In the genomic region with DNA sequence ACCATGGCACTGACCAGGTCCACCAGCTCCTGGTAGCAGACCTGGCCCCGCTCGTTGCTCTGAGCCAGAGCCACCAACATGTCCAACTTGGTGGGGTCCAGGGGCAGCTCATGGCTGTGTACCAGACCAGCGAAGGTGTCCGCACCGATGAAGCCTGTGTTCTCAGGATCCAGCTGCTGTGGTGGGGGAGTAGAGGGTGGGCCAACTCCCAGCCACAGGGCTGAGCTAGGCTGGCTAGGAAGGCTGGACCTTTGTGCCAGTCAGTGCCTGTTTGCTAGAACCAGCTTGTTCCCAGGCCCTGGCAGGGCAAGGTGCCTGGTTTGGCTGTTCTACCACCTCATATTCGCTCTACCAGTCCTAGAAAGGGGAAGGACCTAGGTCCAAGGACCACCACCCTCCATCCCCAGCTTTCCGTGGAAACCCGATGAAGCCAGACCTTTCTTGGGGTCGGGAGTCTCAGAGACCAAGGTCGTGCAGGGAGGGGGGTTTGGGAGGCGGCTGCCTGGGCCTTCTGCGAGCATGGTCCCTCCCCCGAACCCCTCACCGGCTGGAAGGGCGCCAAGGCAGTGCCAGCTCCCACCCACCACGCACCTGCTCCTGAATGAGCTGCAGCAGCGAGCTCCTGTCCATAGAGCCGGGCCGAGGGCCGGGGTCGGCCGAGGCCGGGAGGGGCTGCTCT, we compare ENCODE assay signal across 8 mouse cellular contexts. TPM values are rescaled to one million over a fixed set of nuclear protein-coding genes. Genes with fewer than 3 reads are reported as not detected.
DNase-seq lines count a peak whose midpoint lies in the region; ATAC-seq and TF ChIP-seq lines count a peak whose summit lies in the region.

No protein-coding gene starts in this region.

- peaks cover 56% of the 10 kb centered on the region for H3K36me3 ChIP-seq in kidney, embryonic 15.5 days
- H3K36me3 ChIP-seq in midbrain, embryonic 16.5 days (ENCODE audit: control insufficient read depth, insufficient read depth, low read length), result peaks cover 30% of the 10 kb centered on the region

- DNase-seq in cerebellum, adult 2 months, result peak in 1 of 2 experiments; percentile 66
- no peak for DNase-seq in cerebellum, adult 11-12 months
- DNase-seq in thymus, postnatal 25 days, result peak; percentile 34
- no peak for DNase-seq in thymus, postnatal 4 days
- no peak for DNase-seq in B cell, adult 2 months
- no peak for DNase-seq in natural killer cell, adult 2 months (ENCODE audit: low spot score in 2 of 2)

- no peaks in the 10 kb centered on the region for H3K27me3 ChIP-seq in cerebellum, adult 2 months (ENCODE audit: control insufficient read depth, insufficient read depth, low read length)
- H3K27me3 ChIP-seq in kidney, embryonic 15.5 days, result no peaks in the 10 kb centered on the region
- H3K27me3 ChIP-seq in midbrain, embryonic 16.5 days (ENCODE audit: control insufficient read depth, insufficient read depth, low read depth, low read length), result no peaks in the 10 kb centered on the region

- H3K4me2 ChIP-seq in kidney, embryonic 15.5 days, result peak overlapping the region; percentile 95
- H3K4me2 ChIP-seq in midbrain, embryonic 16.5 days (ENCODE audit: low read length), result peak overlapping the region; percentile 71

- H3K9ac ChIP-seq in kidney, embryonic 15.5 days, result peak overlapping the region; percentile 42
- peak overlapping the region; percentile 81 for H3K9ac ChIP-seq in midbrain, embryonic 16.5 days (ENCODE audit: low read depth, low read length)

- WGBS in cerebellum, adult 2 months, result 4% methylated on average over 23 of the region's 23 CpGs
- 18% methylated on average over 23 of the region's 23 CpGs for WGBS in kidney, embryonic 15.5 days
- 23% methylated on average over 22 of the region's 23 CpGs for WGBS in midbrain, embryonic 16.5 days

- peak overlapping the region; percentile 75 for H3K27ac ChIP-seq in cerebellum, adult 2 months (ENCODE audit: insufficient read depth, low read length)
- peak overlapping the region; percentile 85 for H3K27ac ChIP-seq in kidney, embryonic 15.5 days
- H3K27ac ChIP-seq in midbrain, embryonic 16.5 days (ENCODE audit: low read length), result peak overlapping the region; percentile 86

- no peak; the same call in 1 of the 2 replicates for ATAC-seq in kidney, embryonic 15.5 days (replicated peaks; ENCODE audit: low FRiP score)
- ATAC-seq in midbrain, embryonic 16.5 days, result no peak

- H3K4me3 ChIP-seq in cerebellum, adult 2 months (replicated peaks; ENCODE audit: insufficient read depth, low read depth, low read length), result peak overlapping the region; percentile 64
- H3K4me3 ChIP-seq in kidney, embryonic 15.5 days (replicated peaks), result peak overlapping the region; percentile 42
- peak overlapping the region; percentile 56 for H3K4me3 ChIP-seq in midbrain, embryonic 16.5 days (ENCODE audit: low read depth, low read length)

- no peak for TF ChIP-seq POLR2A in cerebellum, adult 2 months (IDR thresholded peaks at IDR 0.05; ENCODE audit: borderline replicate concordance, insufficient read depth, low read length)

- no peak for TF ChIP-seq CTCF in cerebellum, adult 2 months (IDR thresholded peaks at IDR 0.05; ENCODE audit: borderline replicate concordance, insufficient read depth, low read depth, low read length)

- peaks cover 34% of the 10 kb centered on the region for H3K4me1 ChIP-seq in cerebellum, adult 2 months (ENCODE audit: control insufficient read depth, insufficient read depth, low read length)
- H3K4me1 ChIP-seq in kidney, embryonic 15.5 days, result peaks cover 63% of the 10 kb centered on the region
- H3K4me1 ChIP-seq in midbrain, embryonic 16.5 days (ENCODE audit: control insufficient read depth, insufficient read depth, low read length), result peaks cover 51% of the 10 kb centered on the region

- H3K9me3 ChIP-seq in kidney, embryonic 15.5 days (replicated peaks), result no peaks in the 10 kb centered on the region
- H3K9me3 ChIP-seq in midbrain, embryonic 16.5 days (replicated peaks; ENCODE audit: control insufficient read depth, low read length, poor library complexity, severe bottlenecking), result no peaks in the 10 kb centered on the region

RNA-seq across cellular contexts. Expression of gene Rhbdl1, which starts 0.6 kb away (rescaled TPM):
- polyA plus RNA-seq in cerebellum, adult 2 months (2012; rRNA removed), result 111 and 119 TPM in 2 replicates
- polyA plus RNA-seq in kidney, embryonic 15.5 days (2015; fragmentation: Nextera tagmentation; extraction: Ambion mirVana), result 2.8 and 3.8 TPM in 2 replicates
- polyA plus RNA-seq in midbrain, embryonic 16.5 days (2015; fragmentation: Nextera tagmentation; extraction: Ambion mirVana), result 59.3 and 66.1 TPM in 2 replicates

RNA-seq across cellular contexts. Expression of gene Stub1, which starts 3.3 kb away (rescaled TPM):
- polyA plus RNA-seq in cerebellum, adult 2 months (2012; rRNA removed), result 326 and 333 TPM in 2 replicates
- 336 and 362 TPM in 2 replicates for polyA plus RNA-seq in kidney, embryonic 15.5 days (2015; fragmentation: Nextera tagmentation; extraction: Ambion mirVana)
- polyA plus RNA-seq in midbrain, embryonic 16.5 days (2015; fragmentation: Nextera tagmentation; extraction: Ambion mirVana), result 358 and 382 TPM in 2 replicates

RNA-seq across cellular contexts. Expression of gene Gm20683, which starts 5.0 kb away (rescaled TPM):
- 42.9 and 45.9 TPM in 2 replicates for polyA plus RNA-seq in cerebellum, adult 2 months (2012; rRNA removed)
- 1.8 and 3.0 TPM in 2 replicates for polyA plus RNA-seq in kidney, embryonic 15.5 days (2015; fragmentation: Nextera tagmentation; extraction: Ambion mirVana)
- 11.8 and 14.5 TPM in 2 replicates for polyA plus RNA-seq in midbrain, embryonic 16.5 days (2015; fragmentation: Nextera tagmentation; extraction: Ambion mirVana)

RNA-seq across cellular contexts. Expression of gene Jmjd8, which starts 7.9 kb away (rescaled TPM):
- 65.8 and 75.2 TPM in 2 replicates for polyA plus RNA-seq in cerebellum, adult 2 months (2012; rRNA removed)
- 56.2 and 61.4 TPM in 2 replicates for polyA plus RNA-seq in kidney, embryonic 15.5 days (2015; fragmentation: Nextera tagmentation; extraction: Ambion mirVana)
- polyA plus RNA-seq in midbrain, embryonic 16.5 days (2015; fragmentation: Nextera tagmentation; extraction: Ambion mirVana), result 52.0 and 60.4 TPM in 2 replicates

RNA-seq across cellular contexts. Expression of gene Rhot2, which starts 8.1 kb away (rescaled TPM):
- polyA plus RNA-seq in cerebellum, adult 2 months (2012; rRNA removed), result 105 and 121 TPM in 2 replicates
- 26.8 and 29.0 TPM in 2 replicates for polyA plus RNA-seq in kidney, embryonic 15.5 days (2015; fragmentation: Nextera tagmentation; extraction: Ambion mirVana)
- 15.2 and 16.7 TPM in 2 replicates for polyA plus RNA-seq in midbrain, embryonic 16.5 days (2015; fragmentation: Nextera tagmentation; extraction: Ambion mirVana)

Comparison
In these comparisons a context has a peak if more than half of its experiments do, and no peak if none do; other contexts are left out.
1. RNA of gene Rhbdl1, which starts 0.6 kb away (polyA plus RNA-seq): 111 to 119 TPM in cerebellum, adult 2 months and 59.3 to 66.1 TPM in midbrain, embryonic 16.5 days; 2.8 to 3.8 TPM in kidney, embryonic 15.5 days; every median in the first group is over 10 times any median in the second.
2. Peak in every context shown above with its lines, with median percentiles within 50 percentile points of each other: H3K27ac ChIP-seq and H3K4me3 ChIP-seq.